Mouse (Mus musculus) liver, adult 2 months (tissue): ENCODE measurements around the gene Anks1b.

Experiments
- CTCF ChIP-seq: fragments of 200-500 bp; IDR thresholded peaks from 2 replicates; pipeline ENCODE4 v1.5.1; 2011; ENCODE audit warnings: low read depth, low read length, control low read depth
- POLR2A ChIP-seq: fragments of 200-500 bp; IDR thresholded peaks from 2 replicates; pipeline ENCODE4 v1.6.1; 2011; ENCODE audit warnings: low read length, control low read depth; ENCODE audit not compliant: insufficient read depth; ENCODE audit errors: extremely low read depth

DNA sequence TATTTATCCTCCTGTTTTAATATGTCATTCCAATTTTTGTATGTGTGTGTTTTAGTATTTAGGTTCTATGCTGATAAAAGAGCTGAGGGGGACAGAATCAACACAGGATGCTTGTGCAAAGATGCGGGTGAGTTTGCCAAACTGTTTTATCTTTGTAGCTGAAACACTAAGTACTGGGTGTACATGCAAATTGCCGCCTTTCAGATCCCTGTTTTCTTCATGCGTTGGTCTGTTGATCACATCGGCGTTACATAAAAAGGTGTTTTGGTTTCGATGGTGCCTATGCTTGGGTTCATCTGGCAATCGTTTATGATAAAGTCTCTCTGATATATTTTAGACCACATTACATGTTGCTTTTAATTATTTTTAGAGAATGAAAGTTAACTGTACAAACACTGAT lies 1050.2 kb downstream of the Anks1b start:
- TF ChIP-seq POLR2A (no peak), CTCF (no peak)
